Mouse (Mus musculus): ENCODE results near the gene Tor1aip2. TPM values are rescaled to one million over a fixed set of nuclear protein-coding genes. Genes with fewer than 3 reads are reported as not detected.

Tor1aip2 gene
- total RNA-seq, 1 experiment from 2014 or later: 76.6 TPM

GRCm38 (mm10) chr1:156105381-156105780 is 70.2 kb downstream of the Tor1aip2 start:
- no peak for ATAC-seq (replicated peaks; ENCODE audit: low read depth, poor library complexity, severe bottlenecking)

- no peak for ATAC-seq (replicated peaks; ENCODE audit: low read depth, poor library complexity, severe bottlenecking)
These were observed 72.2 kb downstream of the Tor1aip2 start for GRCm38 (mm10) chr1:156107424-156107823.

GRCm38 (mm10) chr1:156108400-156108799 is 73.2 kb downstream of the Tor1aip2 start:
- ATAC-seq (replicated peaks; ENCODE audit: low read depth, poor library complexity, severe bottlenecking): peak; percentile 62

- no peak for ATAC-seq (replicated peaks; ENCODE audit: low read depth, poor library complexity, severe bottlenecking)
These were observed 75.9 kb downstream of the Tor1aip2 start for GRCm38 (mm10) chr1:156111090-156111489.

GRCm38 (mm10) chr1:156111728-156112127 is 76.5 kb downstream of the Tor1aip2 start:
- ATAC-seq (replicated peaks; ENCODE audit: low read depth, poor library complexity, severe bottlenecking): no peak

- no peak for ATAC-seq (replicated peaks; ENCODE audit: low read depth, poor library complexity, severe bottlenecking)
These were observed 76.9 kb downstream of the Tor1aip2 start for GRCm38 (mm10) chr1:156112142-156112541.

- ATAC-seq (replicated peaks; ENCODE audit: low read depth, poor library complexity, severe bottlenecking): peak; percentile 72
These were observed 78.8 kb downstream of the Tor1aip2 start for GRCm38 (mm10) chr1:156113884-156114499.

GRCm38 (mm10) chr1:156116770-156117169 is 81.6 kb downstream of the Tor1aip2 start:
- no peak for ATAC-seq (replicated peaks; ENCODE audit: low read depth, poor library complexity, severe bottlenecking)

Other genes starting within 250 kb of the Tor1aip2 start
- 21.5 and 23.8 TPM in 2 replicates for gene Qsox1, start 222.5 kb upstream of the Tor1aip2 start, total RNA-seq (2017)
- 57.7 and 78.7 TPM in 2 replicates for gene Cep350, start 62.1 kb upstream of the Tor1aip2 start, total RNA-seq (2017)
- 31.1 and 54.0 TPM in 2 replicates for gene Tor1aip1, start 1.1 kb downstream of the Tor1aip2 start, total RNA-seq (2017)
- gene Fam163a, start 169.6 kb downstream of the Tor1aip2 start, total RNA-seq (2017): not detected in 2 replicates